Mouse (Mus musculus): ENCODE measurements around the gene Pik3c2a. TPM values are rescaled to one million over a fixed set of nuclear protein-coding genes. Genes with fewer than 3 reads are reported as not detected.

Pik3c2a gene
- polyA plus RNA-seq (2014; fragmentation: Illumina TruSeq; extraction: RNeasy Lipid Tissue Mini Kit (QIAGEN cat#74804); ENCODE audit: low read depth, low replicate concordance), result 64.1 TPM

GRCm38 (mm10) chr7:116443004-116443696 is at the start of gene Pik3c2a:
TSS of gene Pik3c2a (minus strand) at chr7:116443449.

GRCm38 (mm10) chr7:116333713-116334668 is 109.3 kb downstream of the Pik3c2a start, which contains the start of gene Rps13:
TSS of gene Rps13 (minus strand) at chr7:116334195.

GRCm38 (mm10) chr7:116307871-116308631 is 135.2 kb downstream of the Pik3c2a start, which contains the start of gene Plekha7:
TSS of gene Plekha7 (minus strand) at chr7:116308376.

Other genes with a start within 250 kb of the Pik3c2a start
- 3.6 TPM for gene Plekha7, start 135.1 kb downstream of the Pik3c2a start, polyA plus RNA-seq (2014; fragmentation: Illumina TruSeq; extraction: RNeasy Lipid Tissue Mini Kit (QIAGEN cat#74804); ENCODE audit: low read depth, low replicate concordance)
- 509 TPM for gene Rps13, start 109.3 kb downstream of the Pik3c2a start, polyA plus RNA-seq (2014; fragmentation: Illumina TruSeq; extraction: RNeasy Lipid Tissue Mini Kit (QIAGEN cat#74804); ENCODE audit: low read depth, low replicate concordance)
- 67.3 TPM for gene Nucb2, start 60.9 kb upstream of the Pik3c2a start, polyA plus RNA-seq (2014; fragmentation: Illumina TruSeq; extraction: RNeasy Lipid Tissue Mini Kit (QIAGEN cat#74804); ENCODE audit: low read depth, low replicate concordance)

Measured in testis, adult 10 weeks (tissue).